Mouse (Mus musculus) heart, postnatal 0 days (tissue): ENCODE results near the gene Ccdc40.

Experiments used
- CTCF ChIP-seq: IDR thresholded peaks from 2 replicates; pipeline ENCODE4 v1.5.1; 2016; ENCODE audit warnings: antibody characterized with exemption, control low read depth, low read depth
- EP300 ChIP-seq: IDR thresholded peaks from 2 replicates; pipeline ENCODE4 v1.6.1; 2016; ENCODE audit warnings: antibody characterized with exemption, low read depth

DNA sequence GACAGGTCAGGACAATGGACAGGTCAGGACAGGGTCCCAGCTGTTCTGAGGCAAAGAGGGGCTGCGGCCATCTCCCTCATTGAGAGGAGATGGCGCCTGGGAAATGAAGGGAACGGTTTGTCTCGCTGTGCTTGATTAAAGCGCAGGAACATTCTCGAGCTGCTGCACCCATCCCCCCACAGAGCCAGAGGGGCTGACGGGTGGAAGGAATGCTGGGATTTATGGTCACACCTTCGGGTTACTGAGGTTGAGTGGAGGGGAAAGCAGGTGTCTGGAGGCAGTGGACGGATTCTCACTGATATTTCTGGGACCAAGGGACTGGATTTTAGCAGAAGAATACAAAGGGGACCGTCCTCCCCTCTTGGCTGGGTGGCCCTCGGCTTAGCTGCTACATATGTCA lies 79.5 kb downstream of the Ccdc40 start:
- TF ChIP-seq CTCF, result no peak
- no peak for TF ChIP-seq EP300
